Mouse (Mus musculus): Measurements from ENCODE around the gene Gm5741. TPM values are rescaled to one million over a fixed set of nuclear protein-coding genes. Genes with fewer than 3 reads are reported as not detected.

Gene Gm5741
- polyA plus RNA-seq, 1 experiment from 2014 or later = 0.76 TPM

DNA sequence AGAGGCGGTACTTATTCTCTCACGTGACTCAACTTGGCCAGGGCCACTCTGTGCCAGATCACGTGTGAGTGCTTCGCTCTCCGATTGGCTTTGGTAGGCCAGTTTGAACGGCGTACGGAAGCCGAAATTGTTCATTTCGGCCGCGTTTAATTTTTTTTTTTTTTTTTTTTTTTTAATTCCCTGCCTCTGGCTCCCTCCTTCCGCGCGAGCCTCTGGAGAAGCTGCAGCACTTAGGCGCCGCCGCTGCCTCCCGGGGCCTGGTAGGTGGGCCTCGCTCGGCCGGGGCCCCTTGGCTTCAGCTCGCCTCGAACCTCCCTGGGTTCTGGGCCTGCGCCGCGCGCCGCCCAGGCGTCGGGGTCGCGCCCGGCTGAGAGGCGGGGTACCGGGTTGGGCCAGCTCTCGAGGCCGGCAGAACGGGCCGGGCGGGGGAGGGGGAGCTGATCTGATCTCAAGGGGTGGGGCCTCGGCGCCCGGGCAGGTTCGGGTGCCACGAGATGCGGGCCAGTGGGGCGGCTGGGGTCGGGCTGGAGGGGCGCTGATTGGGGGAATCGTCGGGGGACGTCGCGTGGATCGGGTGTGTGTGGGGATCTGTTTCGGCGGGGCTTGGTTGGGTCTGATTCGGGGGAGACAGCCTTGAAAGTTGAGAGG lies 30.9 kb downstream of the Gm5741 start, which contains the start of gene Tnpo2:
Gene Tnpo2 (plus strand): TSS at position 198 of the 648 bp plus-strand sequence.
- peak within 1 kb of the TSS; percentile 93 for H3K4me2 ChIP-seq (replicated peaks)
- peaks cover 28% of the 10 kb centered on the region for H3K4me1 ChIP-seq
- H3K9ac ChIP-seq = peak within 1 kb of the TSS; percentile 95
- peak; percentile 91 for ATAC-seq (ENCODE audit: low FRiP score, low read depth)
- no peaks in the 10 kb centered on the region for H3K9me3 ChIP-seq
- under 1% methylated on average over 57 of the region's 59 CpGs for WGBS
- no peaks in the 10 kb centered on the region for H3K27me3 ChIP-seq
- H3K27ac ChIP-seq = peak within 1 kb of the TSS; percentile 100
- peaks cover 45% of the 10 kb centered on the region for H3K36me3 ChIP-seq
- H3K4me3 ChIP-seq = peak within 1 kb of the TSS; percentile 86

DNA sequence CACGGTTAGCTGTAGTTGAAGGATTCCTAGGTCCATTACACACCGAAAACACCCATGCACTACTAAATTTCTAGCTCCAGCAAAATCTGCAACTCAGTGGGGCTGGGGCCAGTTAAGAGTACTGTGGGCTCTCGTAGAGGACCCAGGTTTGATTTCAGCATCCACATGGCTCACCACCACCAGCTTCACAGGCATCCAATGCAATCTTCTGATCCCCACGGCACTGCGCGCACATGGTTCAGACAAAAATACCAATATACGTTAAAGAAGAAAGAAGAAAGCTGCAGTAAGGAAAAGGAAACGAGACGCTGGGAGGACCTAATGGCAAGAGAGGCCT lies 31.4 kb downstream of the Gm5741 start:
- Histone ChIP-seq H3K4me3 (peak overlapping the region; percentile 86), H3K4me2 (replicated peaks) (peak overlapping the region; percentile 84), H3K36me3 (peaks cover 45% of the 10 kb centered on the region), H3K9ac (peak overlapping the region; percentile 78), H3K9me3 (no peaks in the 10 kb centered on the region), H3K4me1 (peaks cover 28% of the 10 kb centered on the region), H3K27ac (peak overlapping the region; percentile 100), H3K27me3 (no peaks in the 10 kb centered on the region)
- WGBS = 0% methylated on average over 9 of the region's 9 CpGs
- peak; percentile 37 for ATAC-seq (ENCODE audit: low FRiP score, low read depth)

GRCm38 (mm10) chr8:85035728-85036310 lies 32.0 kb downstream of the Gm5741 start:
- Histone ChIP-seq H3K4me2 (replicated peaks) (peak overlapping the region; percentile 84), H3K27ac (peak overlapping the region; percentile 100), H3K4me3 (peak overlapping the region; percentile 86), H3K9ac (peak overlapping the region; percentile 78), H3K27me3 (no peaks in the 10 kb centered on the region), H3K4me1 (peaks cover 28% of the 10 kb centered on the region), H3K36me3 (peaks cover 43% of the 10 kb centered on the region), H3K9me3 (no peaks in the 10 kb centered on the region)
- peak; percentile 16; the same call in 1 of the 2 replicates for ATAC-seq (ENCODE audit: low FRiP score, low read depth)
- 0% methylated on average over 15 of the region's 15 CpGs for WGBS

DNA sequence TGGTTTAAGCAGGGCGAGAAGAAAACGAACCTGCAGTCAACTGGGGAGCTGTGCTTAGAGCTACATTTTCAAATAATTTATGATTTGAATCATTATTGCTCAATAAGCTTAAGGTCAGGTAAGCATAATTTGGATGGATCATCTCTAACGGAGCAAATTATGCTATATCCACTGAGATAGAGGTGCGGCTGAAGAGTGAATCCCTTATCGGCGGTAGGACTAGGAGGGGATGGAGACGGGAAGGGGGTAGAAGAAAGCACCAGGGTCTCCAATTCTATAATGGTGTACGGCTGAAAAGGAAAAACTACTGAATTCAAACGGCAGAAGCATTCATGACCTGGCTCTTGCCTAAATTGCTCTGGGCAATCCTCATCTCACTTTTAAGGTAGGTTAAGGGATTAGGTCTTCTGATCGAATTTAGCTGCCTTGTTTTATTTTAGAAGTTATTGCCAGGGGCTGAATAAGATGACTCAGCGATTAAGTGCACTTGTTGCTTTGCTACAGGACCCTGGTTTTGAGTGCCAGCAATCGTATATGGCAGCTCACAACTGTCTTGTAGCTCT lies 32.5 kb downstream of the Gm5741 start:
- WGBS = 6% methylated on average over 12 of the region's 12 CpGs
- no peak for ATAC-seq (ENCODE audit: low FRiP score, low read depth)
- Histone ChIP-seq H3K9ac (peak overlapping the region; percentile 78), H3K27me3 (no peaks in the 10 kb centered on the region), H3K4me1 (peaks cover 28% of the 10 kb centered on the region), H3K36me3 (peaks cover 43% of the 10 kb centered on the region), H3K4me2 (replicated peaks) (peak overlapping the region; percentile 84), H3K27ac (peak overlapping the region; percentile 100), H3K9me3 (no peaks in the 10 kb centered on the region), H3K4me3 (peak overlapping the region; percentile 86)

DNA sequence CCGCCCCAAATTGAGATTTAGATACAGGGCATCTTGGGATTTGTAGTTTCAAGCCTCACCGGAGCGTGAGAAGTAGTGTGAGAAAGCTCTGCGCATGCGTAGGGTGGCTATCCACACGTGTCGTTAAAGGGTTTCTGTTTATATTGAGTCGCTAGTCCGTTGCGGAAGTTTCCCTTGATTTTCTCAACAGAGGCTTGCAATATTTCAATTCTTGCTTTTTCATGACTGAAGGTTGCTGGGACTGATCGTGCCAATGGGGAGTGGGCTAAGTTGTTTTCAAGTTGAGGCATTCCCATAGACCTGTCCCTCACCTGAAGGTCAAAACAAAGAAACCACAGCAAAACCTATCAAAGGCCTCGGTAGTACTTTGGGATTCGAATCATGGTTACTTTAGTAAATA lies 33.0 kb downstream of the Gm5741 start:
- Histone ChIP-seq H3K4me3 (peak overlapping the region; percentile 86), H3K9me3 (no peaks in the 10 kb centered on the region), H3K9ac (peak overlapping the region; percentile 78), H3K27ac (0 out of 2 replicates have a peak overlapping the region, but pooled peaks have one; percentile 100), H3K27me3 (no peaks in the 10 kb centered on the region), H3K36me3 (peaks cover 43% of the 10 kb centered on the region), H3K4me2 (replicated peaks) (peak overlapping the region; percentile 84), H3K4me1 (peaks cover 24% of the 10 kb centered on the region)
- 2% methylated on average over 13 of the region's 13 CpGs for WGBS
- ATAC-seq (ENCODE audit: low FRiP score, low read depth) = no peak

- peaks cover 50% of the 10 kb centered on the region for H3K36me3 ChIP-seq
- no peaks in the 10 kb centered on the region for H3K9me3 ChIP-seq
- no peak overlapping the region for H3K4me3 ChIP-seq
- 55% methylated on average over 1 of the region's 1 CpGs for WGBS
- H3K4me2 ChIP-seq (replicated peaks) = 0 out of 2 replicates have a peak overlapping the region, but pooled peaks have one; percentile 84
- no peak overlapping the region for H3K27ac ChIP-seq
- H3K27me3 ChIP-seq = no peaks in the 10 kb centered on the region
- no peak for ATAC-seq (ENCODE audit: low FRiP score, low read depth)
- peaks cover 22% of the 10 kb centered on the region for H3K4me1 ChIP-seq
- no peak overlapping the region for H3K9ac ChIP-seq
Observed at GRCm38 (mm10) chr8:85033867-85034266, 33.9 kb downstream of the Gm5741 start.

GRCm38 (mm10) chr8:85032622-85033311 lies 35.0 kb downstream of the Gm5741 start:
- Histone ChIP-seq H3K27ac (no peak overlapping the region), H3K36me3 (peaks cover 50% of the 10 kb centered on the region), H3K4me2 (replicated peaks) (no peak overlapping the region), H3K4me3 (no peak overlapping the region), H3K27me3 (no peaks in the 10 kb centered on the region), H3K9ac (no peak overlapping the region), H3K9me3 (no peaks in the 10 kb centered on the region), H3K4me1 (peaks cover 26% of the 10 kb centered on the region)
- 88% methylated on average over 4 of the region's 4 CpGs for WGBS
- no peak for ATAC-seq (ENCODE audit: low FRiP score, low read depth)

DNA sequence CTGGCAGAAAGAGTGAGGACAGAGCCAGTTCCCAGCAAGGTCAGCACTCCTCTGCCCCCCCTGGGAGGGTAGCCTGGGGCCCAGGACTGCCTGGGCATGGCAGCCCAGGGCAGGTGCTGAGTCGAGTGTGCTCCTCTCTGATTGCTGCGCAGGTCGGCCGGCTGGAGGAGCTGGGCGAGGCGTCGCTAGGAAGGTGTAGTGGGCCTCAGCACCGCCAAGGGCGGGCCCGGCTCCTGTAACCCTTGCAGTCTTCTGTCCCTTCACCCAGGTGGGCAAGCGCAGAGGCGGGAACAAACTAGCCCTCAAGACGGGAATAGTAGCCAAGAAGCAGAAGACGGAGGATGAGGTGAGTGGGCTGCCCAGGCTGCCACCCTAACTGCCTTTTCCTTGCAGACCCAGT lies 38.5 kb downstream of the Gm5741 start:
- peak overlapping the region; percentile 99; the same call in 1 of the 2 replicates for H3K9ac ChIP-seq
- peaks cover 50% of the 10 kb centered on the region for H3K36me3 ChIP-seq
- H3K4me2 ChIP-seq (replicated peaks) = peak overlapping the region; percentile 94
- peaks cover 29% of the 10 kb centered on the region for H3K4me1 ChIP-seq
- no peak overlapping the region for H3K27ac ChIP-seq
- H3K4me3 ChIP-seq = no peak overlapping the region
- WGBS = 88% methylated on average over 14 of the region's 14 CpGs
- no peaks in the 10 kb centered on the region for H3K9me3 ChIP-seq
- ATAC-seq (ENCODE audit: low FRiP score, low read depth) = no peak
- H3K27me3 ChIP-seq = no peaks in the 10 kb centered on the region

- 39% methylated on average over 2 of the region's 2 CpGs for WGBS
- H3K9ac ChIP-seq = peak overlapping the region; percentile 99
- H3K4me1 ChIP-seq = peaks cover 33% of the 10 kb centered on the region
Observed at GRCm38 (mm10) chr8:85027922-85028321, 39.9 kb downstream of the Gm5741 start.

DNA sequence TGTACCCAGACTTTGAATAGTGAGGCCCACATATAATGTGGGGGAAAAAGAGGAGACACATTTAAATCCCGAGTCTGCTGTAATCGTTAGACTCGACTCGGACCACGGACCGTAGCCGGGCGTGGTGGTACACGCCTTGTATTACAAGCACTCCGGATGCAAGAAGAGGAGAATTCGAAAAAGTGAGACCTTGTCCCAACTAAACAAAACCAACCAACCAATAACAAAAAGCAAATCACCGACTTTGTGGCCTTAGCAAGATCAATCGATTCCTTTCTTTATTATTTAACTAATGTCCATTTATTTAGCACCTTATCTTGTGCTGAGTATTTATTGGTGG lies 40.3 kb downstream of the Gm5741 start:
- Histone ChIP-seq H3K9me3 (no peaks in the 10 kb centered on the region), H3K27me3 (no peaks in the 10 kb centered on the region), H3K9ac (peak overlapping the region; percentile 99), H3K36me3 (peaks cover 49% of the 10 kb centered on the region), H3K4me1 (peaks cover 33% of the 10 kb centered on the region), H3K4me3 (peak overlapping the region; percentile 99), H3K27ac (peak overlapping the region; percentile 92), H3K4me2 (replicated peaks) (peak overlapping the region; percentile 94)
- ATAC-seq (ENCODE audit: low FRiP score, low read depth) = no peak
- under 1% methylated on average over 13 of the region's 13 CpGs for whole genome bisulfite sequencing

More at GRCm38 (mm10) chr8:85027922-85028321, 39.9 kb downstream of the Gm5741 start:
- H3K36me3 ChIP-seq = peaks cover 49% of the 10 kb centered on the region
- no peak overlapping the region for H3K27ac ChIP-seq
- H3K4me2 ChIP-seq (replicated peaks) = peak overlapping the region; percentile 94
- ATAC-seq (ENCODE audit: low FRiP score, low read depth) = no peak
- H3K9me3 ChIP-seq = no peaks in the 10 kb centered on the region
- H3K4me3 ChIP-seq = peak overlapping the region; percentile 99
- H3K27me3 ChIP-seq = no peaks in the 10 kb centered on the region

- peak; percentile 82 for ATAC-seq (ENCODE audit: low FRiP score, low read depth)
- Histone ChIP-seq H3K4me2 (replicated peaks) (peak within 1 kb of the TSS; percentile 94), H3K9ac (peak within 1 kb of the TSS; percentile 99), H3K9me3 (no peaks in the 10 kb centered on the region), H3K27me3 (no peaks in the 10 kb centered on the region), H3K4me1 (peaks cover 33% of the 10 kb centered on the region), H3K4me3 (peak within 1 kb of the TSS; percentile 99), H3K36me3 (peaks cover 49% of the 10 kb centered on the region), H3K27ac (peak within 1 kb of the TSS; percentile 92)
- whole genome bisulfite sequencing = under 1% methylated on average over 75 of the region's 75 CpGs
Observed at GRCm38 (mm10) chr8:85026670-85027515, 40.9 kb downstream of the Gm5741 start, which contains the start of gene Trir. Gene Trir (plus strand): TSS chr8:85026823.
